Mouse (Mus musculus) heart, postnatal 36 days (tissue): ENCODE data around the gene Mrpl40. TPM values are rescaled to one million over a fixed set of nuclear protein-coding genes. Genes with fewer than 3 reads are reported as not detected.
"Not testable (repeated sequence)": the region's sequence is repeated elsewhere in the genome, so short reads cannot be mapped to it uniquely, and the experiment has no call there.

ENCODE experiments used
- DNase-seq, 2 experiments: peaks; one replicate each; pipeline ENCODE4 v3.0.0; 2021 to 2022
- intact Hi-C: fragments of 180-260 bp; cut with DNase I; formaldehyde crosslinking; loops from one replicate; pipeline ENCODE4 v1.15.1; 2025
- total RNA-seq, 2 experiments: library from RNA; stranded (reverse); gene quantifications; 2 replicates each; pipeline ENCODE4 v1.2.3; 2021

Gene Mrpl40
- total RNA-seq: 10 to 100 TPM; 55.4 to 59.0 TPM

DNA sequence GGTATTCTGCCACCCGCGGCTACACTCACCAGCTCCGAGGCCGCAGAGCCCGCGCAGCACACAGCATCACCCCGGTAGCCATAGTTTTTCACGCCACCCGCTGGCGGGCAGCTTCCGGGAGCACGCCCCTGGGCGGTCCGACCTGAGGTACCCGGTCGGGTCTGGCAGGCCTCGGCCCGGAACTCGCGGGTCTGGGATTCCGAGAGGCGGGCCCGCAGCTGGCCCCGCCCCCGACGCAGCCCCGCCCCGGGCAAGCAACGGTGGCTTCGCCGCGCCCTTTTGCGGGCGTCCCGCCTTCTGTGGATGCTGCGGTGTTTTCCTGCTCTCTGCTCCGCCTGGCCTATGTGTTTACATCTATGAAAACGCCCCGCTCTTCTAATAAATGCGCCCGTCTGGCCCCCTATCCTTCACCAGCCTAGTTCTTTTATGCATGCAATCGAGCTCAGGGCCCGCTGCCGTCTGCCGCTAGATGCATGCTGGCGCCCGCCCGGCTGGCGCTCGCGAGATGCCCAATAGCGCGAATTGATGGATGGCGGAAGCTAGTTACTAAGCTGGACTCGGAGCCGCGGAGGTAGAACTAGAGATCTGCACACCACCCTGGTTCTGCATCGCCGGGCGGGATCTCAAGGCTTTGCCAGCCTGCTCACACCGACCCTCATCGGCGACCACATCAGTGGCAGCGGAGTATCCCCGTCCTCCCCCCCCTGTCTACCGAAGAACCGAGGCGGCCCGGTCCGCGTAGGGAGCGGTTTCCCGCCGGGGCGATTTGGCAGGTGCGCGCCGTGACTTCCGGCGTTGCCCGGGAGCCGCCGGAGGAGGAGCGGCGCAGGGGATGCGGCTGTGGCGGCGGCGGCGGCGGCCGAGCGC, at the start of gene Mrpl40, which contains the start of gene Hira:
TSS of gene Mrpl40 (minus strand) at position 421 of the 867 bp plus-strand sequence.
TSS of gene Hira (plus strand) at position 596 of the 867 bp plus-strand sequence.
- intact Hi-C loops: loop anchor here (10.0 kb wide), 1 partner anchor 532 kb away; the partner anchor contains the start of genes Arvcf and Tango2
- peak; percentile 92 to 95 for DNase-seq

- intact Hi-C loops: no loop called here
- no peak for DNase-seq
Observed at GRCm38 (mm10) chr16:18921771-18922170, 45.1 kb upstream of the Mrpl40 start.

DNA sequence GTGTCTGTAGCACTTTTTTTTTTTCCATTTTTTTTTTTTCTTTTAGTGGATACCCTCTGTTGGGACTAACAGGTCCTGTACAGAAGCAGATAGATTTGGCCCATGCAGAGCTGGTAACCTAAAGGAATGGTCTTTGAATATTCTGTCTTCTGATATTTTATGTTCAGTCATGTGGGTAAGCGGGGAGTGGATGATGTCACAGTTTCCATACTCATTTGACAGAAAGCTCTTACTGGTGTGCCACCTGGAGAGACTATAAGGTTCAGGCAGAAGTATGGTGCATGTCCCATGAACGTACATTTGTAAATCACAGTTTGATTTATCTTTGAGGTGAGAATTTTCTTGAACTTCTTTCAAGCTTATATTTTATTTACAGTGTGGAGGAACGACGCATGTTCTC, 39.4 kb upstream of the Mrpl40 start:
- intact Hi-C loops: no loop called here
- DNase-seq: no peak

GRCm38 (mm10) chr16:18905648-18906047, 29.0 kb upstream of the Mrpl40 start:
- DNase-seq: no peak
- intact Hi-C loops: no loop called here

DNA sequence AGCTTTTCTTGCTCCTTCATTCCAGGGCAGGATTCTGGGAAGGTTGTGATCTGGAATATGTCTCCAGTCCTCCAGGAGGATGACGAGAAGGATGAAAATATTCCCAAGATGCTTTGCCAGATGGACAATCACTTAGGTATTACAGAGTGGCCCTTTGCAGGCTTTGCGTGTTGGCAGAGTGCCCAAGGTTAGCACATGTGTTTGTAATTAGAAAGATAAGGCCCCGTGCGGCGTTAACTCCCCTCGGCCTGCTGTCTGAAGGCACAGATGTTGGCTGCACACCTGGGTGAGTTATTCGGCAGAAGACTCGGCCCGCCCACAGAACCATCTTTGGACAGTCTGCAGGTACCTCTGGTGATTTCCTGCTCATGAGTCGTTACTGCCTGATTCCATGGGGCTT, 19.8 kb upstream of the Mrpl40 start:
- intact Hi-C loops: no loop called here
- DNase-seq: peak; percentile 27 to 42

- intact Hi-C loops: no loop called here
Observed at GRCm38 (mm10) chr16:18895249-18895648, 18.6 kb upstream of the Mrpl40 start.

GRCm38 (mm10) chr16:18893840-18894372, 17.2 kb upstream of the Mrpl40 start:
- intact Hi-C loops: no loop called here
- no peak for DNase-seq

More at GRCm38 (mm10) chr16:18895249-18895648, 18.6 kb upstream of the Mrpl40 start:
- no peak for DNase-seq

GRCm38 (mm10) chr16:18884044-18884443, 7.4 kb upstream of the Mrpl40 start:
- no peak for DNase-seq

GRCm38 (mm10) chr16:18878091-18878720, 1.5 kb upstream of the Mrpl40 start:
- DNase-seq: no peak
- intact Hi-C loops: loop anchor here (2.0 to 10.0 kb wide), 2 partner anchors 41 to 533 kb away; partner anchors contain the start of genes 2510002D24Rik, Arvcf, Gm28539 and Tango2

More at GRCm38 (mm10) chr16:18884044-18884443, 7.4 kb upstream of the Mrpl40 start:
- intact Hi-C loops: no loop called here

DNA sequence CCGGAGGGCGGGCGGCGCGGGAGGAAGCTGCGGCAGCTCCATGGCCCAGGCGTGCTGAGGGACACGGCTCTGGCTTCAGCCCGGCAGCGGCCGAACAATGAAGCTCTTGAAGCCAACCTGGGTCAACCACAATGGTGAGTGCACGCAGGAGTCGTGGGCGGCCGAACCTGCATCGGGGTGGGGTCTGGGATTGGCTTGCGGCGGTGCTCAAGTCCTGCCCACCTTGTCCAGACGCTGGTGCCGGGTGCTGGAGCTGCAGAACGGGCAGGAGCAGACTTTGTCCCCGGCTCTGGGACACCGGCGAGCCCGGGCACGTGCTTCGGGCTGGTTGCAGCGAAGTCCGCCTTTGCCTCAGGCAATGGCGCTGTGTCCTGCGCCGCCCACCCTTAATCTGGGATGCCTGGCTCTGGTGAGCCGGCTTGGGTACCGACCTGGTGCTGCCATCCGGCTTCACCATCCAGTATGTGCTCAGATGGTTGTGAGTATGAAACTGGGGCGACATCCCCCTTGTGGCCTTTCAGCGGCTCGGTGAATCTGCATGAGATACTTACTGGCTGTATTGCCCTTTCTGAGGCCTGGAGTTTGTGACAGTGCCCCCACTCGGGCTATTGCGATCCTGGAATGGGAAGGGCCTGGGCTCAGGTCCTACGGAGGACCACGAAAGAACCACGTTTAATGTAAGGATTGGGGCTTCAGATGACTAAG, 876 bp upstream of the Mrpl40 start:
- peak in 1 of 2 experiments; percentile 21 for DNase-seq
- intact Hi-C loops: loop anchor here (2.0 to 10.0 kb wide), 2 partner anchors 41 to 533 kb away; partner anchors contain the start of genes 2510002D24Rik, Arvcf, Gm28539 and Tango2

GRCm38 (mm10) chr16:18876091-18876441, 596 bp downstream of the Mrpl40 start:
- DNase-seq: peak in 1 of 2 experiments; percentile 5
- intact Hi-C loops: loop anchor here (10.0 kb wide), 1 partner anchor 531 kb away; the partner anchor contains the start of genes Arvcf and Tango2

DNA sequence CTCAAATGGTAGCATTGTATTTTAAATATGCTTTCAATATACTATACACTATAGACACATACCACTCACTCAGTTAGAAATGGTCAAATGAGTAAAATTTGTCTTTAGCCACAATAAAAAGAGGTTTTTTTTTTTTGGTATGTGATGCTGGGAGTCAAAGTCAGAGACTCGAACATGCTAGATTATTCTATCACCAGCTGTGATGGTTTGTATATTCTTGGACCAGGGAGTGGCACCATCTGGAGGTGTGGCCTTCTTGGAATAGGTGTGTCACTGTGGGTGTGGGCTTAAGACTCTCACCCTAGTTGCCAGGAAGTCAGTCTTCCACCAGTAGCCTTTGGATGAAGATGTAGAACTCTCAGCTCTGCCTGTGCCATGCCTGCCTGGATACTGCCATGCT, 6.2 kb downstream of the Mrpl40 start:
- DNase-seq: not testable (repeated sequence)
- intact Hi-C loops: loop anchor here (10.0 kb wide), 1 partner anchor 526 kb away; the partner anchor contains the start of genes Arvcf and Tango2

GRCm38 (mm10) chr16:18860186-18860585, 16.5 kb downstream of the Mrpl40 start:
- peak; percentile 32 to 46 for DNase-seq
- intact Hi-C loops: no loop called here

GRCm38 (mm10) chr16:18858551-18858950, 18.1 kb downstream of the Mrpl40 start:
- peak in 1 of 2 experiments; percentile 7 for DNase-seq

DNA sequence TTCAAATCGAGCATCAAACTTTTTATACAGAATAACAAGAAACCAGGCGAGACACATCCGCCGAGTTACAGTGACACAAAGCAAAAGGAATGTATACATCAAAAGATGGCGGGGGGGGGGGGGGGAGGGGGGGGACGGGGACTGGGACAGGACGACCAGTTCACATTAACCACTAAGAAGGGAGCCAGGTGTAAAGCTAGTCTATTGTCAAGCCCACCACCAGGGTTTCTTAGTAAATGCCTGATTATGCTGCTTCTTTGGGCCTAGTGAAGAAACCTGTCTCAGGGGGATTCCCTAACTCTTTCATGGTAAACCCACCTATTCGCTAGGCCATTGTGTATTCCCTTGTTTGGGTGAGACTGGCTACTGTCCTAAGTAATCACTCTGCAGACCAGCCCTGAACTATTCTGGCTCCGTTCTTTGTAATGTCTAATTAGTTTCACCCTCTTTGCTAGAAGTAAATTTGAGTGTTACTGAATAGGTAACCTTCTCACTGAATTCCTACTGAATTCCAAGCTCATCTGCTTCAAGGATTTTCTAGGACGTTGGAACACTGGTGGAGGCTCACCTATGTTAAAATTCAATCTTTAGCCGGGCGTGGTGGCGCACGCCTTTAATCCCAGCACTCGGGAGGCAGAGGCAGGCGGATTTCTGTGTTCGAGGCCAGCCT, 27.0 kb downstream of the Mrpl40 start:
- intact Hi-C loops, DNase-seq: not testable (repeated sequence)

More at GRCm38 (mm10) chr16:18858551-18858950, 18.1 kb downstream of the Mrpl40 start:
- intact Hi-C loops: loop anchor here (2.0 to 5.0 kb wide), 2 partner anchors 162 to 231 kb away; partner anchors contain the start of genes Gm49601 and Sept5

DNA sequence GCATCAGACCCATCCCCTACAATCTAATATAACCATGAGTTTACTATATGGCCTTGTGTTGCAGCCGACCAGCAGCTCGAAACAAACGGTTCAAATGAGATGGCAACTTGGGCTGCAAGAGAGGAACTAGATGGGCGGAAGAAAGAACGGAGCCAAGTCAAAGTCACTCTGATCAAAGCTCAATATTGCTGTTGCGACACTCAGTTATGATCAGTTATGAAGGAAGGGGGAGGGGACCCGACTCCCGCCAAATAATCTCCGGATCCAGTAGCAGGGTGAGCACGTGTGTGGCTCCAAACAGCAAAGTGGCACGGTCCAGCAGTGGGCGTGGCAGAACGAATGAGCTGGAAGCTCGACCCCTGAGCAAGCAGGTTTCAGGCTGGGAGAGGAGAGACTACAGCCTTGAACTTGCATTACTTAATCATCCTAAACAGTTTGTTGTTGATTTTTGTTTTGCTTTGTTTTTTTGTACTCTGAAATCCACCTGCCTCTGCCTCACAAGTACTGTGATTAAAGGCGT, 30.3 kb downstream of the Mrpl40 start:
- intact Hi-C loops: no loop called here
- DNase-seq: no peak

- DNase-seq: peak in 1 of 2 experiments; percentile 8
Observed at GRCm38 (mm10) chr16:18838346-18838745, 38.3 kb downstream of the Mrpl40 start.

DNA sequence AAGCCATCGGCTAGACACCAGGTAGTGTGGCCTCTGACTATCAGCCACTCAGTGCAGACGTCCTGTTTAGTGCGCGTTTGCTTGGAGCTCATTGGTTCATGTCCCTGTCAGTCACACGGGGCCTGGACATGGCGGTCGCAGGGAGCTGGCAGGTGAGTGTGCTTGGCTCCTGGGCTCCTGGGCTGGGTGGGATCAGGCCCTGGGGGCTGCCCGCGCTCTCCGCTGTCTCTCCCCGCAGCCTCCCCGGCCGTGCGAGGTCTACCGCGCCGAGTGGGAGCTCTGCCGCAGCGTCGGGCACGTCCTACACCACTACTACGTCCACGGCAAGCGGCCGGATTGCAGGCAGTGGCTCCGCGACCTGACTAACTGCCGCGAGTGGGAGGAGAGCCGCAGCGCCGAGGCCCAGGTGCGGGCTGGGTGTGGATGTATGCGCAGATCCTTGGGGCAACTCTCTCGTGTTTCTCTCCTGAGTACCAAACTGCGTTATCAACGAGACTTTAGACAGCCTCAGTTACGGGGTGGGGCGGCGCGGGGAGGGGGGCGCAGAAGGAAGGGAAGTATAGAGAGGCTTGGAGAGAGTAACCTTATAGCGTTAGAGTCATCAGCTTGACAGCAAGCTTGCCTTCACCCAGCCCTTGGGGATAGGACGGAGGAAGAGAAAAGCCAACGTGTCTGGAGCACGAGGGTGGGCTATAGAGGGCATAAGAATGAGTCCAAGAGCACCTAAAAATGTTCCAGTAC, 40.0 kb downstream of the Mrpl40 start, which contains the start of the genes 2510002D24Rik and Gm28539:
TSS of gene 2510002D24Rik (plus strand) at position 111 of the 741 bp plus-strand sequence.
TSS of gene Gm28539 (plus strand) at position 117 of the 741 bp plus-strand sequence.
- DNase-seq: peak; percentile 92 to 95
- intact Hi-C loops: loop anchor here (2.0 kb wide), 1 partner anchor 42 kb away; no protein-coding TSS in a partner anchor

More at GRCm38 (mm10) chr16:18838346-18838745, 38.3 kb downstream of the Mrpl40 start:
- intact Hi-C loops: no loop called here
